Mouse (Mus musculus) bone marrow, adult 2 months (tissue): ENCODE data around the gene Slc38a2. TPM values are rescaled to one million over a fixed set of nuclear protein-coding genes. Genes with fewer than 3 reads are reported as not detected.

ENCODE experiments used
- H3K27ac ChIP-seq: fragments of 200-500 bp; 2 replicates; pipeline ENCODE4 v1.5.1; 2012; ENCODE audit warnings: low read depth, mild to moderate bottlenecking, control low read depth, inconsistent platforms, low read length; ENCODE audit not compliant: control insufficient read depth, poor library complexity, insufficient read depth
- H3K4me1 ChIP-seq: fragments of 200-500 bp; 2 replicates; pipeline ENCODE4 v1.6.1; 2011; ENCODE audit warnings: low read length; ENCODE audit not compliant: control insufficient read depth, insufficient read depth
- H3K4me3 ChIP-seq: fragments of 200-500 bp; replicated peaks from 2 replicates; pipeline ENCODE3; 2011; ENCODE audit warnings: mild to moderate bottlenecking, low read depth, low read length, control low read depth; ENCODE audit not compliant: control insufficient read depth
- CTCF ChIP-seq: fragments of 200-500 bp; IDR thresholded peaks from 2 replicates; pipeline ENCODE4 v1.5.1; 2011; ENCODE audit warnings: low read length, control low read depth; ENCODE audit not compliant: control insufficient read depth, insufficient read depth
- POLR2A ChIP-seq: fragments of 200-500 bp; IDR thresholded peaks from 2 replicates; pipeline ENCODE4 v1.6.1; 2011; ENCODE audit warnings: low read depth, mild to moderate bottlenecking, control low read depth, low read length, borderline replicate concordance; ENCODE audit not compliant: control insufficient read depth
- WGBS: fragments of 180-500 bp; shearing (Covaris S2); methylation state at CpG from one replicate; pipeline ENCODE4 v1.1.7; 2018; 5-methylcytosine and 5-hydroxymethylcytosine counted together
- polyA plus RNA-seq: library from polyadenylated mRNA; stranded (reverse); fragments of >200 nt; gene quantifications from 2 replicates; pipeline ENCODE4 v1.2.4, GENCODE M21; 2011; ENCODE audit warnings: low replicate concordance; ENCODE audit not compliant: missing spikeins, insufficient read depth, insufficient read length

Slc38a2 gene
- polyA plus RNA-seq, 1 experiment: 51.3 TPM

DNA sequence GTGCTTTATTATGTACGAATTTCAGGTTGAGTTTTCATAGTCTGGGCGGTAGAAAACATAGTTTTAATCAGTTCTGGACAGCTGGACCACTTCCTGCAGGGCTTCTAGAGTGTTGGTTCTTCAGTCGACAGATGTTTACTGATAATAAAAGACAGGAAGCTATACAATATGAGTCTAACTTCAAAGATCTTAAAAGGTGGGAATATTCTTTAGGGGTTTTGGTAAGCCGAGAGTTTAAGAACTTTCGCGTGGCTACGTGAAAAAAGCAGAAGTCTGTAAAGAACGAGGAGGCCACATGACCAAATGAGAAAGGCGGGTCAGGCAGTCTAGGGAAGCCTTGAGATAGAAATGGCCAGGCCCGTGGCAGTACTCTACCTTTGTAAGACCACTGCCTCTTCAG, 29.5 kb upstream of the Slc38a2 start:
- Histone ChIP-seq H3K27ac (no peak overlapping the region), H3K4me1 (no peaks in the 10 kb centered on the region; the same call in 1 of the 2 replicates), H3K4me3 (no peak overlapping the region)
- no peak for TF ChIP-seq CTCF
- TF ChIP-seq POLR2A: no peak
- 3% methylated on average over 10 of the region's 10 CpGs for WGBS

DNA sequence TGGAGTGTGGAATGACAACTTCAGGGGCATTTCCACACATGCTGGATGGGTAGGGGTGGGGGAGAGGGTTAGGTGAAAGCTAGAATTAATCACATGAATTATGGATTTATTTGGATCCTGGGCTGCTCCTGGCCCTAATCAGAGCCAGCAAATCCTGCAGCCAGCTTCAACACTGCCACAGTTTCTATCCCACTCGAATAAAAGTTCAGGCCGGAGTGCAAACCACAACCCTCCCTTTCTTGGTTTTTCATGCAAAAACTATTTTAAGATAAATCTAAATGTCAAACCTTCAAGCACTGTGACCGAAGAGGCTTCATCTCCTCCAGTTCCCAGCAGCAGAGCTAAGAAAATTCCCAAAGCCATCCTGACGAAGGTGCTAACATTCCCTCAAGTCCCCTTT, 28.8 kb upstream of the Slc38a2 start:
- TF ChIP-seq POLR2A: no peak
- no peak for TF ChIP-seq CTCF
- 48% methylated on average over 4 of the region's 4 CpGs for WGBS
- Histone ChIP-seq H3K4me3 (no peak overlapping the region), H3K27ac (no peak overlapping the region), H3K4me1 (no peaks in the 10 kb centered on the region; the same call in 1 of the 2 replicates)

DNA sequence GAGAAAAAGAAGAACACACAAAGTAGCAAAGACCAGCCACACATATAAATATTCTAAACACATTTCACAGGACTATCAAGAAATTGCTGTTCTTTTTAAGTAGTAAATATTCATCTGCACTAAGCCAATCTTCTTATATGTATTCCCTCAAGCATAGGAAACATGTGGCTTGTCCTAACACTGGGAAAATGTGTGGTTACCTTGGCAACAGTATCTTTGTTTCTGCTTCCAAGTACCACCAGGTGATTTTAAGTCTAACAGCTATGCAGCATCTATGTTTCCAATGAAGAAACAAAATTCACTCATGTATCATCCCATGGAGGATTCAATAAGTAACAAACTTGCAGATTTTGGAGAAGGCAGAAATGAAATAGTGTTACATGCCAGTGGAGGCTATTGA, 25.0 kb upstream of the Slc38a2 start:
- H3K4me3 ChIP-seq: no peak overlapping the region
- no peak overlapping the region for H3K27ac ChIP-seq
- no peak for TF ChIP-seq CTCF
- peaks cover 4% of the 10 kb centered on the region for H3K4me1 ChIP-seq

DNA sequence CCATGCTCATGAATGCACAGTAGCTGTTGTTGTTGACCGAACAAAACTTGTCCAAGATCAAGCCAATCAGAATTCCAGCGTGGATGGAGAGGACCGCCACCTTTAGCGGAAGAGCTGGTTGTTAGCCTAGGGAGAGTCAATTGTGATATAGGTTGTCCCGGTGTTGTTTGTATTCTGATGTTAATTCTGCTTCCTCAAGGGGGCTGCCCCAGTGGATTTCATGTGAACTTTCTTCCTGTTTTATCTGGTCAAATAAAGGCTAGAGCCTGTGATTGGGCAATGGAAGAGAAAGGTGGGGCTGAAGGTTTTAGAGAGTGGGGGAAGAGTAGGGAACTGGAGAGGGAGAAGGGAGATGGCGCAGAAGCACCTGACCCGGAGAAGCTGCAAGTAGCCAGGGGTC, 22.7 kb upstream of the Slc38a2 start:
- Histone ChIP-seq H3K4me3 (no peak overlapping the region), H3K4me1 (peaks cover 6% of the 10 kb centered on the region), H3K27ac (no peak overlapping the region; the same call in 1 of the 2 replicates)
- WGBS: 71% methylated on average over 7 of the region's 7 CpGs
- TF ChIP-seq POLR2A (no peak), CTCF (no peak)

DNA sequence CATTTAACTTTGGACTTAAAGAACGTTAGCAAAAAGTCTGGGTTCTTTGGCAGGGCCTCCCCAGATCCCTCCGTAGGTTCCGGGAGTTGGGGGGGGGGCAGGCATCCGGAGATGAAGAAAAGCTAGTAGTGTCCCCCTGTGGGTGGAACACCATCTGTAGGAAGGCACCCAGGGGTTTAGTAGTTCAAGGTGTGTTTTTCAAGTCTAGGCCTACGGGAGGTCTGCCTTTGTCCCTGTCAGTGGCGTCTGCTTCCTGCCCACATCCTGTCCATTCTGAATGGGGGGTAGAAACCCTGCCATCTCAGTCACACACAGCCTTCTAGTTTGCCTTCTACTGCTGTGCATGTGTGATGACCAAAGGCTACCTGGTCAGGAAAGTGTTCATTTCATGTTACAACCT, 20.6 kb upstream of the Slc38a2 start:
- TF ChIP-seq CTCF (no peak), POLR2A (no peak)
- Histone ChIP-seq H3K4me1 (peaks cover 7% of the 10 kb centered on the region), H3K4me3 (no peak overlapping the region), H3K27ac (no peak overlapping the region)
- WGBS: 22% methylated on average over 6 of the region's 6 CpGs

DNA sequence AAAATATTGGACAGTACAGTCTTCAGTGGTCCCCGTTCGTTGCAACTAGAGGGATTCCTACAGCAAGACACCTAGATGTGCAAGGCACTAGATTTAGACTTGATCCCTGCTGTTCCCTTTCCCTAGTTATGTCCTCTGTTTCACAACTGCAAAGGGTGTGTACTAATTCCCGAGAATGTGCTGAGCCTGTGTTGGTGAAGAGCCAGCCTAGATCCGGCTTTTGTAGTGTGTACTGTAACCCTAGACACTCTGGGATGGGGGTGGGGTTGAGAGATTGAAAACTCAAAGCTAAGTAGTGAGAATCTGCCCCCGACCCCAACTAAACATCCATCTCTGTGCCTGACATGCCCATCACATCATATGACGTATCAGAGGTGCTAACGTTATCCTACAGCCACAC, 18.9 kb upstream of the Slc38a2 start:
- H3K4me3 ChIP-seq: no peak overlapping the region
- TF ChIP-seq CTCF: no peak
- TF ChIP-seq POLR2A: no peak
- H3K4me1 ChIP-seq: peaks cover 7% of the 10 kb centered on the region
- no peak overlapping the region for H3K27ac ChIP-seq
- WGBS: 80% methylated on average over 7 of the region's 7 CpGs

DNA sequence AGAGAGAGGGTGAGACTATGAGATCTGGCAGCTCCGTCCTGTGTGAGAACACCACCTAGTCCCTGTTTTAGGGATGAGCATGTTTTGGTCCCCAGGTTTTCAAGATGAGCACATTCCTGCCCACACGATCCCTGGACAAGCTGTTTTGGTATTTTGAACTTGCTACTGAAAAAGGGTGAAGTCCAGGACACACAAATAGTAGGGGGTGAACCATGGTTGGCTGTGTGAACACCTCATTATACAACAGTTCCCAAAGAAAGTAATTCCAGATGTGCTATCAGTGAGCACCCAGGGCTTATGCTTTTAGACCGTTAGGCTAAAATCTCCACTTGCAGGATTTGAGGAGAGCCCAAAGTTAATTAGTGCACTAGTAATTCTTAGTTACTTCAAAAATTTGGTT, 17.7 kb upstream of the Slc38a2 start:
- no peak for TF ChIP-seq POLR2A
- TF ChIP-seq CTCF: no peak
- no peak overlapping the region for H3K27ac ChIP-seq
- no peak overlapping the region for H3K4me3 ChIP-seq
- 75% methylated on average over 3 of the region's 3 CpGs for WGBS
- H3K4me1 ChIP-seq: peaks cover 7% of the 10 kb centered on the region

DNA sequence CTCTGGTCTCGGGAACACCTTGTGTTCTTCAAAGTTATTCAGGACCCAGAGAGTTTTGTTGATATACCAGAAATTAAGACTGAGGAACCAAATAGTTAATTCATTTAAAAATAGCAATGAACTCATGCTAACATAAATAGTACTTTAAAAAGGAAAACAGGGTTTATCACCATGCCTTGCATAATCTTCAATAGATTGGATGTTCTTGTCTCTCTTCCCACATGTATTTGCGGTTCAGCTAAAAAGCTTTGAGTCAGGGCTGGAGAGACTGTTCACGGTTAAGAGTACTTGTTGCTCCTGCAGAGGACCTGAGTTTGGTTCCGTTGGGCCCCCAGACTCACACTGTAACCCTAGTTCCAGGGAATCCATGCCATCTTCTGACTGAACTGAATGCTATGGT, 16.8 kb upstream of the Slc38a2 start:
- 59% methylated on average over 4 of the region's 4 CpGs for WGBS
- H3K27ac ChIP-seq: no peak overlapping the region
- H3K4me3 ChIP-seq: no peak overlapping the region
- TF ChIP-seq CTCF (no peak), POLR2A (no peak)
- peaks cover 5% of the 10 kb centered on the region for H3K4me1 ChIP-seq

DNA sequence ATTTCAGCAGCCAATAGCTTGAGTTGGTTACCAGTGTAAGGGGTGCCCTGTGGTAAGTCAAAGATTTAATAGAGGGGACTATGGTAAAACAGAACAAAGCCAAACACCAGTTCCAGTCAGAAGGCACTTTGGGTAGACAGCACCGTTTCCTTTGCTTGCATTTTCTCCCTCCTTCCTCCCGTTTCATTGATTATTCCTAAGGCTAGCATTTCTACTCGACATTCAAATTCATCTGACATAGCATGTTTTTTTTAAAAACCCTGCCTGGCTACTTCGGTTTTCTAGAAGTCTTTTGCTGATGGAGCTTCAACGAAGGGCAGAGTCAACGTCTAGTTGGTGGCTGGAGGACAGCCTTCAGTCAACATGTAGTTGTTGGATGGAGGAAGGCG, 16.2 kb upstream of the Slc38a2 start:
- Histone ChIP-seq H3K4me1 (peaks cover 5% of the 10 kb centered on the region), H3K27ac (0 out of 2 replicates have a peak overlapping the region, but pooled peaks have one; percentile 3), H3K4me3 (no peak overlapping the region)
- TF ChIP-seq POLR2A (no peak), CTCF (no peak)
- 78% methylated on average over 7 of the region's 7 CpGs for WGBS
